Mouse (Mus musculus) retina, adult 2 months (tissue): ENCODE results near the gene Dusp8.
A peak's percentile ranks its signal among the peaks of the same experiment; 100 is the strongest.

Experiments
- DNase-seq: peaks from one replicate; pipeline ENCODE4 v3.0.0-alpha.2; 2012; ENCODE audit warnings: low read depth, low spot score

Gene Dusp8

DNA sequence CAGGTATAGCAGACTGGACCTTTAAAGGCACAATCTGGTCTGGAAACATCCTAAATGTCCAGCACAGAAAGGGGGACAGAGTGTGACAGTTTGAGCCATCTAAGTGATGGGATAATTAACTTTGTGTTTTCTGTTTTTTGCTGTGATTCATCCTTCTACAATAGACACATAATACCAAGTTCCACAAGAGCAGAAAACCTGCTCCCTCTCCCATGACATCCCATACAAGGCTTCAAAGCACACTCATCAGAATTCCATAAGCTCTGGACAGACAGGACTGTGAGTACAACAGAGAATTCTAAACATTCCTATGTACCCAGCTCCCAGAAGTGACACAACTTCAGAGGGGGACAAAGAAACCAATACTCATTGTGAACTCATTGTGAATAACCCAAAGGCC lies 45.1 kb downstream of the Dusp8 start:
- no peak for DNase-seq

DNA sequence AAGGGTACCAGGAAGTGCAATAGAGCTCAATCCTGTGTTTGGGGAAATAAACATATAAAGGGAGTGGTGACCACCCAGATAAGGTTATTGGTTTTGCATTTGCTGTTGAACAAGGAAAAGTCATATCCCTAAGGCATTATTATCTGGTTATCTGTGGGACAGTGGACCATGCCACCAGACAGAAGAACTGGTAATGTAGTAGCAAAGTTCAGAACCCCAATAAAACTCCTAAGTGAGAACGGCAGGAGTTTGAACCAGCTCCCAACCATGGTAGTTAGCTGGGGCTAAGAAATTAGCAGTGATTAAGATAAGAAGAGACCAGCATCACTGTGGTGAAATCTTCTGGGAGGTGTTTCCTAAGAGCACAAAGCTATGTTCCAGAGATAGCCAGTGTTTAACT lies 49.7 kb downstream of the Dusp8 start:
- DNase-seq, result no peak

DNA sequence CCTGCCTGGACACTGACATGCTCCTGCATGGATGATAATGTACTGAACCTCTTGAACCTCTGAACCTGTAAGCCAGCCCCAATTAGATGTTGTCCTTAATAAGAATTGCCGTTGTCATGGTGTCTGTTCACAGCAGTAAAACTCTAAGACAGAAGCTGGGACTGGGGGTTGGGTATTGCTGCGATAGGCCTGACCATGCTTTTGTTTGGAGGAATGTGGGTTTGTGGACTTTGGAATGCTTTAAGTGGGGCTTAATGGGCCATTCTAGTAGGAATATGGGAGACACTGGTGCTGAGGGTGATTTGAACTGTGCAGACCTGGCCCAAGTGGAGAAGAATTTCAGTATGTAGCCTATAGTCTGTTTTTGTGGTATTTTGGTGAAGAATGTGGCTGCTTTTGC lies 50.3 kb downstream of the Dusp8 start:
- DNase-seq, result no peak

DNA sequence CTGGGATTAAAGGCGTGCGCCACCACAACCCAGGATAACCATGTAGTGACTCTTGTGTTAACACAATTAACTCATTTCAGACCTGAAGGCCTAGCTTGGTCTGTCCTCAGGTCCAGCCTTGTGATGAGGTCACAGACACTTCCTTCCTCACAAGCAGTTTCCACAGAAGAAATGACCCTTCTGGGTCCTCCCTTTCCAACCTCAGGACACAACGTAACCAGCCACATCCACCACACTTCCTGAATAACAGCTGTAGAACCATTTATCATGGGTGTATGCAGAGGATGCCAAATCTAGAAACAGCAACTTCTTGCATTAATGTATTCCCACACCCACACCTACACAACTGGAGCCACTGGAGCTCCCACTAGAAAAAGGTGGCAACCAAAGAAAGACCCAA lies 54.9 kb downstream of the Dusp8 start:
- DNase-seq, result no peak

DNA sequence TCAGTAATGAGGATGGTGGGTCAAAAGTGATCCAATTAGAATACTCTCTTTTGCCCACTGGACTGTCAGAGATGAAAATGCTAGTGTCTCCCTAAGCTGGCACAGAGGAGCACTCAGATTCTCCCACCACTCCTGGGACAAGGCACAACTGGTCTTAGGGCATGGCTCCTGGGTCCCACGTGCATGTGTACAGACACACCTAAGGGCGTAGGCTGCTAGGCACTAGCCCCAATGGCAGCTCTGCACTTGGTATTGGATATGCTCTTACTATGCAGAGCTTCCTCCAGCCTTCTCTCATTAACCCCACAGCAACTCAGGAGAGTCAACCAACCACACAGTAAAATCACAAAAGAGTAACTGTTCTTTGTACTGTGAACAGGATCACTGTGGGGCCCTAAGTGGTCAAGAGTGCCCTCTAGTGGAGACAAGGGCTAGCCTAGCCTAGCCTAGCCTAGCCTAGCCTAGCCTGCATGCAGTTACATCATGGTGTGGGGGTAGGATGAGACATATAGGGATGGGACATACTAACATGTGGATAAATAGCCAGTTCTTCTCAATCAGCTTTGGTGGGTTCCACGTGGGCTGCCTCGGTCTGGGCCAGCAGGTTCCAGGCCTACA lies 58.0 kb downstream of the Dusp8 start:
- DNase-seq, result peak; percentile 22

DNA sequence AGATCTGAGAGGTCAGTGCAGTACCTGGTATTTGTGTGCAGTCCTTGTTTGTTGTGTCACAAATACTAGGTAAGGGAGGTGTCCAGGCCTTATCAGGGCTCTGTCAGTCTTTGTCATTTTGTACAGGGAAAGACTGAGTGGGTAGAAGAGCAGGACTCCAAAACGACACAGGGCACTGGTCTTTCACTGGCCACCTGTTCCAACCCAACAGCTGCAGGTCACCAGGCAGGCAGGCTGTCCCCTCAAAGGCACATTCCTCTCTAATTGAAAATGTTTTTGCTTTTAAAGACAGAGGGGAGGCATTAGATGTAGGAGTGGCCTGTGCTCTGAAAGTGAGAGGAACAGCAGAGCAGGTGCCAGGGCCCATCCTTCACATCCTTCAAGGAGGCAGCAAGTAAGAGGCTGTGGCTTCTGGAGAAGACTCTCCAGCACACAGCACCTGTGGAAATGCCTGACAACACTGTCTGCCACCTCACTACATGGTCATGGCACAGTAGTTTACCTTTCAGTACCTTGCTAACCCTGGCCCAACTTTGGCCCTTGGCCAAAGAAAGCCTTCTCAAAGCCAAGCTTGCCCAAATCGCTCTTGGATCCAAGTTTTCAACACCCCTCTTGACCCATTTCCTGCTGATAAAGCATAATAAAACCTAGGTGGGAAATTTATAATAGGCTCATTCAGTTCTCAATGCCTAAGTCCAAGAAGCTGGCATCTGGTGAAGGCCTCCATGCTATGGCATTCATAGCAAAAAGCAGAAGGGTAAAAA lies 60.4 kb downstream of the Dusp8 start:
- DNase-seq, result no peak

DNA sequence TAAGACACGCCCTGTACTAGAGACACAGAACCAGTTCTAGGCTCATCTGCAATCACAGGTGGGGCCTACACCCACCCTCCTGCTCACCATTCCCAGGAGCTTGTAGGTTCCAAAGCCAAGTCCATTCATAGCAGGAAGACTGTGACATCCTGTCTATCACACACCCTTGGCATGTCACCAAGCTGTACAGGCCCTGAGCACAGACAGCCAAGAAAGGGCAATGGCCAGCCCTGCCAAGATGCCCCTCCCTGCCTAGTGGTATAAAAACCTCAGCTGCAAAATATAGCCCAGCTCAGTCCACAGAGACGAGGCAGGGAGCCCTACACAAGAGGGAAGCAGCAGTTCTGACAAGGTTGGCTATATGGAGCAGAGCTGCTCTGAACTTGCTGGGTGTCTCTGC lies 61.4 kb downstream of the Dusp8 start:
- DNase-seq, result no peak

DNA sequence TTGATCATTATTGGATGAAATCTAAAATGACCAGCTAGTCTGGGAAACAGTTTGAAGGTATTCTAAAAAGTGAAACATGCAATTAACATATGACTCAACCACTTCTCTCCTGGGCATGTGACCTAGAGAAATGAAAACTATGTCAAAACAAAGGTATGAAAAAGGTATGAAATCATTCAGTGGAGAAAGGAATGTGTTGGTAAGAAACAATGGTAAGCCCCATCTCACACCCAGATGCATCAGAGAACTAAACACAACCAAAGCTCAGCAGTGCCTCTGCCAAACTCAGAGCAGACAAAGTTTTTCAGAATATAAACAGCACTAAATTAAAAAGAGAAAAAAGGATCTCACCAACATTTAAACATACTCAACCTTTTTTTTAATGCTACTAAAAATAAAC lies 65.6 kb downstream of the Dusp8 start:
- no peak for DNase-seq
